Mouse (Mus musculus) ovary, postnatal 36 days (tissue): ENCODE results near the gene Chga.
A peak's percentile ranks its signal among the peaks of the same experiment; 100 is the strongest.

Source experiments
- DNase-seq: peaks from one replicate; pipeline ENCODE4 v3.0.0; 2022; ENCODE audit warnings: low spot score, mixed read lengths

The Chga gene

DNA sequence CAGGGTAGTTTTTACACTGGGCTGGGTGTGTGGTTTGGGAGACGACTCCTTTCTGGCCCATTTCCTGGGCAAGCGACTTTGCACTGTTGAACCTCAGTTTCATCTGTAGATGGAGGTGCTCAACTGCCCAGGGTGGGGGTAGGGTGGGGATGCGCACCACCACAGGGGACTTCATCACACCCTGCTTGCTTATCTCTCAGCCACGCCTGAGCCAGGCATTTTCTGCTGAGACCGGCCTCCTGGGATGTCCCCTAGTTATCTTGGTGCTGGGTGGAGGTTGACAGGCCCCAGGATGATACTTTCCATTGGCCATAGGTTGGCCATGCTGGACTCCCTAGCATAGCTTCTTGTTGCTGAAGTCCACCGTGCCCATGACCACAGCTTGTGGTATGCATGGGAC is 10.3 kb downstream of the Chga start:
- no peak for DNase-seq

DNA sequence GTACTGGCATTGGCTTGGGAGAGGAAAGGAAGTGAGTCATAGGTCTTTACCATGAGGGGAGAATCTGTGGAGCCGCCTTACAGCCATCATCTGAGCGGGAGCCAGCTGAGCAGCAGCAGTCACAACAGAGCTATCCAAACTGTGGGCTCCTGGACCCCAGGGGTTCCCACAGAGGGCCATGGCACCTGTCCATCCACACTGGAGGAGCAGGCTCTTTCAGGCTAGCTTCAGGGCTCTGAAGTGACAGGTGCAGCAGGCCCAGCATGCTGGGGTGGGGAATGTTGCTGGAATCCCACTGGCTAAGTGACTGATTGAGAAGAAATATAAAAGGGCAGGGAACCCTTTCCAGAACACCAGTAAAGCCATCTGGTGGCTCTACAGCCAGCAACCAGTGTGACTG is 12.2 kb downstream of the Chga start:
- no peak for DNase-seq

DNA sequence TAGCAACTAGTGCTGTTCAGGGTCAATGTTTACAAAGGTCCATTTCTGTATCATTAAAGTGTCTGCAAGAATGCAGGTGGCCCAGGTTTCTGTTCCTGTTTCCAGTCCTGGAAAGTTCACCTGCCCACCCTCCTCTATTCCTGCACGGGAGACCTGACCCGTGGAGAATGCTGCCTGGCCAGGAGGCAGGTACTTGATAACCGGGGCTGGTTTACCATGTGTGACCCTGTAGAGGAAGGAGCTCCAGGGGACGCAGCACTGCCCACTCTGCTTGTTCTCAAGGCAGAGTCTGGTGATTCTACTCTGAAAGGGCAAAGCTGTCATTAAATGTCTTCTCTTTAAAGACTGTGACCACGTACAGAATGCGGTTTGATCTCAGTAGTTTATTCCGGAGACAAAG is 13.4 kb downstream of the Chga start:
- DNase-seq, result no peak

DNA sequence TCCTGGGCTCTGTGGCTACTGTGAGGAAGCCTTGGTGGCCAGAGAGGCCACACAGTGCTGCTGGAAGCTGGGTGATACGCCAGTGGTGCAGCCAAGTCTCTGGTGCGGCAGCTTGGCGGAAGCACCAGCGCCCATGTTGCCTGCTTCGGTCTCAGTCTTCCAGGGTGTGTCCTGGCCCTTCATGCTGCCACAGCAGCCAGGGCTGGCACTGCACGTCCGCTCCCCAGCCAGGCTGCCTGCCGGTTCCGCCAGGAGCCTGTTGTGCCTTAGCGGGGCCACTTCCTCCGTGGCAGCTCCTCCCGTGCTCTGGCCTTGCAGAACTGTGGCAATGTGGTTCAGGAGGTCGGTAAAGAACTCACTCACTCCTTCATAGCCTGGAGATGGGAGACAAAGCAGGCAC is 15.3 kb downstream of the Chga start:
- no peak for DNase-seq

DNA sequence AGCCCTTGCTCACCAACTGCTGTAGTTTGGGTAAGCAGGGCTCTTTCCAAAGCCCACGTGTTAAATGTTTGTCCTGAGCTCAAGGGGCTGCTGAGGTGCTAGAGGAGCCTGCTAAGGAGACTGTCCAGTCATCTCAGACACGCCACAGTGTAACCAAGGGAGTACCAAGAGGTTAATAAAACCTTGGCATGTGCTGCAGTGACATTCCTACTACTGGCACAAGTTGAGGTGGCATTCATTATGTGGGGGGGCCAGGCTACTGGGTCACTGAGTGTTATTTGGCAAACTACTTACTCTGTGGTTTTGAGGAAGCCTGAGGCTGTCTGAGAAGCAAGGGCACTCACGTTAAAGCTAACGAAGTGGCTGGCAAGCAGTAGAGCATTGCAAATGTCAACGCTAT is 16.0 kb downstream of the Chga start:
- DNase-seq, result no peak

DNA sequence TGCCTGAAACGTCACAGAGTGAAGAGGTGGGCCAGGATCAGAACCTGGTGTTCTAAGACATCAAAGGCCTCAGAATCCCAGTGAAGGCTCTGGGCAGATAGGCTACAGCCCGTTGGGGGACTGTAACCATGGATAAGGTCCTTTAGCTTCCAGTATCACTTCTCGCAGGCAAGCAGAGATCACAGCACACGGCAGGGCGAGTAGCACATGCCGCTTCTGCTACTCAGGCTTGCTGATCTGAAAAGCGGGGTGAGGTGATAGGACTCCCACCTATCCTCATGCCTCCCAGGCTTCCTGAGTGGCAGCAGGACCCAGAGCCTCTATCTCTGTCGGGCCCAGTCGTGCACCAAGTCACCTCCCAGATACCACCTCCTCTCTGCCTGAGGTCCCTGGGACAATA is 16.9 kb downstream of the Chga start:
- DNase-seq, result no peak

DNA sequence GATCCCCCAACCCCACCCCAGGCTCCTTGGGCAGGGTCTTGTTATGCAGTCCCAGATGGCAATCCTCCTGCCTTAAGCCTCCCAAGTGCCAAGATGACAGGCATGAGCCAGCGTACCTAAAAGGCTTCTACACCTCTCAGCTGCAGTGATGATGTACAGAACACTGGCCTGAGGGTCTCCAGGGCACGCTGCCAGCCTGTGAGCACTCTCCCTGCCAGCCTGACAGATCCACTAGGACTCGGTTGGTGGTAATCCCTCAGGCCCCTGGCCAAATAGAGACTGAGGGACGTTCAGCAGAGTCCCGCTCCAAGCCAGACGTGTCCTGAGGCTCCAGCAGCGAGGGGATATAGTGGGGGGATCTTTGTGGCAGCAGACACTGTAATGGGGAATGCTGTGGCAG is 18.3 kb downstream of the Chga start:
- DNase-seq, result no peak

DNA sequence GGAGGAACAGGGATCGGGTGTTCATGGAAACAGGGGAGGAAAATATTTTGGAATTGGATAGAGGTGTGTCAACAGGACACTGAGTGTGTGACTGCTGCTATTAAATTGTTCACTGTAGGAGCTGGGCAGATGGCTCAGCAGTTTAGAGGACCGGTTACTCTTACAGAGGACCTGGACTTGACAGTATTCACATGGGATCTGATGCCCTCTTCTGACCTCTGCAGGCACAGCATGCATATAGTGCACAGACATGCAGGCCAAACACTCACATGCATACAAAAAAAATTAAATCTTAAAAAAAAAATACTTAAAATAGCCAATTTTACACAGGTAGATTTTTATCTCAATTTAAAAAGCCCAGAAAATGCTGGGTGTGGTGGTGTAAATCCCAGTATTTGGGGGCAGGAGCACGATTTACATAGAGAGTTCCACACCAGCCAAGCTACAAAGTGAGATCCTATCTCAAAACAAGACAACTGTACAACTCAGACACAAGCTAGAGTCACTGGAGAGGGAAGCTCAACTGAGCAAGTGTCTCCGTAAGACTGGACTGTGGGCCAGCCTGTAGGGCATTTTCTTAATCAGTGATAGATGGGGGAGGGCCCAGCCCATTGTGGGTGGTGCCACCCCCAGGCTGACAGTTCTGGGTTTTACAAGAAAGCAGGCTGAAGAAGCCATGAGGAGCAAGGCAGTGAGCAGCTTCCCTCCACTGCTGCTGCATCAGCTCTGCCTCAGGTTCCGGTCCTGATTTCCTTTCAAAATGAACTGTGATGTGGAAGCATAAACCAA is 21.0 kb downstream of the Chga start:
- no peak for DNase-seq

DNA sequence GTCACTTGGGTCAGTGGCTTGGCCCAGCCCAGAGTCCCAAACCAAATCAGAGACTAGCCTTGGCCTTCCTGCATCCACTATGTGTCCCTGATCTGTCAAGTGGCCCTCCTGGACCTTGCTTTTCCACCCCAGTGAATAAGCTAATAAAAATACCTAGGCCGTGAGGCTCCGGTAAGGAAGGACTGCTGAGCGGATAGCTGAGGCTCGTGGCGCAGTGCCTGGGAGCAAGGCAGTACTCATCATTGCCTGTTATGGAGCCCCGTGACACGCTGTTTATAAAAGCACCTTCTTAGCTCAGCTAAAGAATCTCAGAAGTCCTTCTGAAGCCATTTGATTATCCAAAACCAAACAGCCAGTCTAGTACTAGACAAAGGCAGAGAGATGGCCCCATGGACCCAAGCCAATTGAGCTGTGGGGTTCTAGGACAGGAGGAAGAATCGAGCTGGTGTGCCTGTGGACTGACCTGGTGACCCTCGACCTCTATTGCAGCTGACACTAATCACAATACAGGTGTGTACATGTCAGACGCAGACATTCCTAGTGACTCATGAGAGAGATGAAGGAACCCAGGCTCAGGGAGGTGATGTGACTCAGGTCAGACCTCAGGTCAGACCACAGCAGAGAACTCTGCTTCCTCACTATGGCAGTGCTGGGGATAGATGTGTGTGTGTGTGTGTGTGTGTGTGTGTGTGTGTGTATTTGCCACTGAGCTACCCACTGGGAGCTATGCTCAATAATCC is 22.1 kb downstream of the Chga start:
- no peak for DNase-seq

DNA sequence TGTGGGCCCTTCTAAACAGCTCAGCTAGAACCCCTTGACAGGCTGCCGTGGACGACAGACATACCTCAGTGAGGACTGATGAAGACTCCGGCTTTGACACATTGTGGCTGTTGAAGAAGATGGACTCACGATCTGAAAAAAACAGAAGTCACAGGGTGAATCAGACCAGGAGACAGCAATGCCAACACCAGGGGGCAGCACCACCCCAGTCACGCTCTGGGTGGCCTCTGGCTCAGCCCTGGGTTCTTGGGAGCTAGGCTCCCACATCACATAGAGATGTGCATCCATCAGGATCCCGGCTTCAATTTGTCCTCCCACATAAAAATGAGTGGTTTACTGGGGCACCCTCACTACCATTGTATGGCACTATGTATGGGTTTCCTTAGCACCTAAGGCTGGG is 24.3 kb downstream of the Chga start:
- DNase-seq, result peak; percentile 73

DNA sequence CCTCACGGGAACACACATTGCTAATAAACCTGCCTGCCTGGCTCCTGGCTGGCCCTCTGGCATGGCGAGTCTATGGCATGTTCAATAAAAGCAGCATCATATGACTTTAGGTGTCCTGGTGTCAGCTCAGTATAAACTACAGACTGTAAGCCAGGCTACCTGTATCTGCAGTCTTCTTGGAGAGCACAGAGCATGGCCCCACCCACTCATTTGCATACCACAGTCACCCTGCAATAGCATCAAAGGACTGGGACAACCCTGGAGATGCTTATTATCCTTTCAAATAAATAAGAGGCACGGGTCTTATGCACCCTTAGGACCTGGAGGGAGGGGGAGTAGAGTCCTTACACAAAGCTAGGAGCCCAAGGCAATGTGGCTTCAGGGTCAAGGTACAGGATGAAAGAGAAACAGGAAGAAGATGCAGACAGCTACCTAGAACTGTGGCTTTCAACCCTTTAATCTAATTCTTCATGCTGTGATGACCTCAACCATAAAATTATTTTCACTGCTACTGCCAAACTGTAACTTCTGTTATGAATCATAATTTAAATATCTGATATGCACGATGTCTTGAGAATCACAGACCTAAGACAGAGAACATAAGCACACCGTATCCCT is 26.9 kb downstream of the Chga start:
- DNase-seq, result no peak

DNA sequence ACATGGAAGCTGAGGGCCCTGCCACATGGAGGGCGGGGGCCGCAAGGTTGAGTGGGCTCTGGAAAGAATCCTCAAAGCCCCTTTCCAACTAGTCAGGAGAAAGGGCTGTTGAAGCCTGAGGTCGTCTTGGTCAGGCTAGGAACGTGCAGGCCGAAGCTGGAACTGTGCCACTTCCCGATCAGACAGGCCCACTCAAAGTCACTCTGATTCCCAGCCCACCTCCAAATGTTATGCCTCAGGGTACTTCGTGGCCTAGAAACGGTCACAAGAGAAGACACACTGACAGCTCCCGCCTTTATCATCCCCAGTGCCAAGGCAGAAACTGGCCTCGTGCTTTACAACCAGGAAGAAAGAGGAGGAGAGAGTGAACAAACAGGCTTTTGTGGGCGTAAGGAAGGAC is 27.7 kb downstream of the Chga start:
- no peak for DNase-seq

DNA sequence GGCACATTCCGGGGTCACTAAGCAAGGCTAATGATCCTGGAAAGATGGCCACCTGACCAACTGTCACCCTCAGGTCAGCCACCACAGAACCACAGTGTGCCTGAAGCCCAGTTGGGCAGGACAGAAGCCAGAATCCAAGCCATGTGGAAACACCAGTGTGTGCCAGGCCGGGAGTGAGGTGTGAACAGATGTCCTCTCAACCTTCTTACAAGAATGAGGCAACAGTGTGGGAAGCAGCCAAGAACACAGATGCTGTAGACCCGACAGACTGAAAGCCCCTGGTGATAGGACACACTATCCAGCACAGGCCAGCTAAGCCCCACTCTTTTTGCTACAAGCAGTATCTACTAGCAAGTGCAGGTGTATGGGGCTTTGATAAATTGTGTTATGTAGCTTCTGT is 30.6 kb downstream of the Chga start:
- no peak for DNase-seq

DNA sequence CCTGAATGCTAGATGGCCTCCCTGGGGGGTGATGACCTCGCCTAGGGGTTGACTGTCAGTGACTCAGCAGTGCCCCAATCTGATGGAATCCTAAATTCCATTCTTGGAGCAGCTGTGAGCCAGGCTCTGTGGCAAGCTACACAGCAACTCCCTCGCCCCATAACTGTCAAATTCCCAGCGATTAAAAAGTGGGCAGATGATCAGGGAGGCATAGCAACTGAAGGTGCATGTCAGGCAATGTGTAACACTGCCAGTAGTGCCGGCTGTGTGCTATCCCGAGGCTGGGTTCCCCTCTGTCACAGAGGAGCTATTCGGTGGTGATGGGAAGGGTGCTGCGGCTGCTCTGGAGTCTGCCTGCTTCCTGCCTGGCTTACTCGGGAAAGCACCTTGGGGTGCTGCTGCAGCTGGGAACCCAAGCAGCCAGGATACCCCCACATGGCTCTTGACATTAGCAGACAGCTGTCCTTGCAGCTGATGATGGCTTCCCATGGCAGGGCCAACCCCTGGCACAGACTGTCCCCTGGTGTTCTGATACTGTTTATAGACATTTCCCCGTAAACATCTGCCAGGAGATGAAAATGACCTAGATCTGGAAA is 31.6 kb downstream of the Chga start:
- DNase-seq, result no peak

DNA sequence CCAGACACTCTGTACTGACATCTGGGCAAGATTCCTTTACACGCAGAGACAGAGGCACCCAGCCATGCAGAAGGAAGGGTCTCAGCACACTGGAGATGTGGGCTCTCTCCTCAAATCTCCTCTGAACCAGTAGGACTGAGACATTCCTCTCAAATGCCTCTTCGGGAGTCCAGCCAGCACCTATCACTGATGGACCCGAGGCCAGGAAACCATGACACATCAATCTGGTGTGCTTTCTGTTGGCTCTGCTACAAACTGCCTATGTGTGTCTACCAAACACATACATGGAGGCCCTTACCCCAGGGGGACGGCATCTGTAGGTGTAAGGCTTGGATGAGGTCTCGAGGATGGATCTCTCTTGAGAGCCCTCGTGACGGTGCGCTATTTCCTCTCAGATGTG is 32.3 kb downstream of the Chga start:
- DNase-seq, result no peak

DNA sequence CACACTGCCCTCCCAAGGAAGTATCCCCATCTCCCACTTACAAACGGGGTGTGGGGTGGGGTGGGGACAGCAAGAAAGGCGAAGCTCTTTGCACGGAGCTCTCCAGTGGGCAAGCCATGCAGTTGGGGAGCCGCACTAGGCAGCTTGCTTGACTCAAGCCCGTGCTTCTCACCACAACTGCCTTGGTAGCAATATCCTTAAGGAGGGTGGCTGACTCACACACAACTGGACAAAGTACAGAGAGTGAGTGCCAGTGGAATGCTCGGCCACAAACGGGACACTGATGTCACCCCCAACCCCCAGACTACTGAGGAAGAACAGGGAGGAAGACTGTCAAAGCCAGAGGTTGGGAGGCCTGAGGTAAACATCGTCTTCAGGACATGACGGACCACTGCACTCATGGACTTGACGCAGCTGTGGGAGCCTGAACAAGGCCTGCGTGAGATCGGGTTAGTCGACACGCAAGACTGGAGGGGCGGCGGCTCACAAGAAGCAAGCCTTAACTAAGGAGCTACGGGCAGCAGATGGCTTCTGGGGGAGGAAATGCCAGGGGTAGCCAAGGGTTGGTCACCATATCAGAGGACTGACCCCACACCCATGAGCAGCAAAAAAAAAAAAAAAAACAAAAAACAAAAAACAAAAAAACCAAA is 36.1 kb downstream of the Chga start:
- no peak for DNase-seq

DNA sequence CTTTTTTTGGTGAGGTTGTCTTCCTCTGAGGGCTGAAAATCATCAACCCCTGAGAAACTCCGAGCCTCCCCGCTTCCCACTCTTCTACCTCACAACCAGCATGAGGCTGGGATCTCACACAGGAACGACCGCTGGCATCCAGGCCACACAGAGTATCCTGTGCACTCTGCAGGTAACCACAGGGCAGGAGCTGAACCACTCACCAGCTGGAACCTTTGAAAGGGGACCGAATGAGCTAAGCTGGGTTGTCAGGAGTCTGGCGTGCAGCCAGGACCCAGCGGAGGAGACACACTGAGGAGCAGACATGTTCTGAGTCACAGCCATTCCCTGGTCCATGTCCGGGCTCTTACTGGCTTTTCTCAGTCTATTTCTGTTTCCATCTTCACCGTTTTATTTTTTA is 38.9 kb downstream of the Chga start:
- no peak for DNase-seq

DNA sequence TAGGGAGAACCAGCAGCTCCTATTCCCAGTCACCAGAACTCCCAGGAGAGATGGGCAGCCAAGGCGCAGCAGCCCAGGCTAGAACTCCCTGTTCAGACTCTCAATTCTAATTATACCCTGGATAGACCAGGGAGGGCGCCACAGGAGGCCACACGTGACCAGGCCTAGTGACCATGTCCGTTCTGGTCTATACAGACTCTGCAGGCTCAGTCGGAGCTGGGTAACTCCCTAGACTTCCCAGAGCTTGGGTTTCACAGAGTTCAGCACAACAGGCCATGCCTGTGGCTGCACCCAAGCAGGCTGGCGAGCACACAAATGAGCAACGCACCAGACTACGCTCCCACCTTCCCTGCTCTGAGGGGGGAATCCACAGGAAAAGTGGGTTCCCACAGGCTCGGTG is 39.9 kb downstream of the Chga start:
- no peak for DNase-seq

DNA sequence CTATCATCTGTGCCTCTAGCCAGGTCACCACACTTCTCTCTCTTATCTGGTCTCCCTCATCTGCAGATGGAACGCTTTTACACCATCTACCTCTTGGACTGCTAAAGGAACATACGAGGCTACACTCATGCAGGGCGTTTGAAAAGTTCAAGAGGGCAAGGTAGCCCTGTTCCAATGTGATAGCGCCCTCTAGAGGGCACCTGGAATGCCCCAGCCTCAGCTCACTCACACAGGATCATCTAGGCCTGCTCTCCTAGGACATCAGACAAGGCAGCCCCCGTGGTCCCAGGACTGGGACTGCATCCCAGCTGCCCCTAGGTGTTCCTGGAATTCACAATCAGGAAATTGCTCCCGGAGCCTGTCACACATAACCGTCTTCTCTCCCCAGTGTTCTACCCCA is 41.6 kb downstream of the Chga start:
- DNase-seq, result no peak

DNA sequence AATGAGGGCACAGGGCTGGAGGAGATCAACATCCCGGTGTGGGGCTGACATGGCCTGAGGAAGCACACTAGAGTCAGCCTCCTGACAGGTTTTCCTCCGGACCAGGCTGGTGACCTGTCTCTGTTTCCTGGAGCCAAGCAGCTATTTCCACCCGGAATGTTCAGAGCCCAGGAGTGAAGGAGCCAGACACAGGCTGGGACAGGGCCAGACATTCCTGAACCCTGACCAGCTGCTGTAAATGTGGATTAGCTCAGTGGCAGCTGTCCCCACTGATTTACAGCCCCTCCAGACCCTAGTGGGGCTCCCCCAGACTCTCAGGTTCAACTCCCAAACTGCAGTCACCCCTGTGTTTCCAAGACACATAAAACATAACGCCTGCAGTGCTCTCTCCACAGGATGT is 42.7 kb downstream of the Chga start:
- no peak for DNase-seq

DNA sequence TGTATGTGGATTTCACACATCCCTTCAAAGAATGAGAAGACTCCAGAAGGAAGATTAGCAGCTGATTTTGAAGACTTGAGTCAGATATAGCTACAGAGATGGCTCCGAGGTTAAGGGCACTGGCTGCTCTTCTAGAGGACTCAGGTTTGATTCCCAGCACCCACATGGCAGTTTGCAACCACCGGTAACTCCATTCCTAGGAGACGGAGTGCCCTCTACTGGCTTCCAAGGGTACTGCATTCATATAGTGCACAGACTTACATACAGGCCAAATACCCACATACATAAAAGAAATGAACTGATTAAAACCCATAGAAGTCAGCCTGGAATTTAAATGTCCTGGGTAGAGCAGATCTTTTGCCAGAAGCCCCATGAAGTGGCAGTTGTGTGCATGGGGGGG is 43.8 kb downstream of the Chga start:
- no peak for DNase-seq

DNA sequence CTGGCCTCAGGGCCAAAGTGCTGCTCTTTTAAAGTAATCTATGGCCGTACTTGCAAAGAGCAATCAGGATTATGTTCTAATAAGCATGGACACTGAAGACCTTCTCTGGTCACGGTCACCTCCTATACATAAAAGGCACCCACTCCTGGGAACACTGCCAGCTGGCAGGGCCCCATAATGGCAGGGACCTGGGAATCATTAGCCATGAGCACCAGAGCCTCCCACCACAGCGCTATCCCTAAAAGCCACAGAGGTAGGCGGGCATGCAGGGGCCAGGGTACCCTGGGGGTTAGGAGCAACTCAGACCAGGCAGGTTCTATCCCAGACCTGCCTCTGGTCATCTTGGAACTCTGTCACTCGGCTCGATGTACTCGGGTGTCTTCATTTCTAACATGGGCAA is 45.0 kb downstream of the Chga start:
- peak; percentile 26 for DNase-seq

DNA sequence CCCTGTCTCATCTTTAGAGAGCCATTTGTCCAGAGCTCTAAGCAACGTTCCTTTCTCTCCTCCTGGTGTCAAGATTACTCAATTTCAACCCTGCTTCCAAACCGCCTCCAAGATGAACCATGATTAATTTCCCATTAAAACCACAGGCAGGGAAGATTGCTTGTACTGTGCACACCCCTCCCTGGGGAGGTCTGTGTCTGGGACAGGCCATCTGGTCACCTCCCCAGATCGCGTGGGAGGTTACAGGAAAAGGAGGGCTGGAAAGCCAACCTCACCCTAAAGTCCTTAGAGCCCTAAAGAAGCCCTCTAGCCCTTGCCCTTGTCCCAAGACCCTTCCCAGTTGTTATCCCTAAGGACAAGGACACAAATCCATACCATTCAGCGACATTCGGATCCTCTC is 45.6 kb downstream of the Chga start:
- no peak for DNase-seq
